Mouse (Mus musculus): ENCODE measurements at regions not wholly inside any gene's neighbourhood (a gene's known extent, or its start where the extent isn't known, plus 50 kb on each side); places are given as distances from the start of the nearest gene placed in this dataset.

- no peak for DNase-seq
These were observed 272.2 kb downstream of the Sec61b start for GRCm38 (mm10) chr4:47746498-47747190.

GRCm38 (mm10) chr4:47772230-47772920, 272.6 kb upstream of the Nr4a3 start:
- DNase-seq: no peak

GRCm38 (mm10) chr4:47774664-47775063, 270.3 kb upstream of the Nr4a3 start:
- no peak for DNase-seq

GRCm38 (mm10) chr4:47781039-47781438, 263.9 kb upstream of the Nr4a3 start:
- no peak for DNase-seq

GRCm38 (mm10) chr4:47796977-47797376, 248.0 kb upstream of the Nr4a3 start:
- no peak for DNase-seq

- no peak for DNase-seq
These were observed 245.8 kb upstream of the Nr4a3 start for GRCm38 (mm10) chr4:47799165-47799564.

- DNase-seq: no peak
These were observed 241.8 kb upstream of the Nr4a3 start for GRCm38 (mm10) chr4:47803111-47803510.

- DNase-seq: no peak
These were observed 237.1 kb upstream of the Nr4a3 start for GRCm38 (mm10) chr4:47807877-47808276.

GRCm38 (mm10) chr4:47814030-47814429, 230.9 kb upstream of the Nr4a3 start:
- DNase-seq: no peak

- DNase-seq: no peak
These were observed 226.4 kb upstream of the Nr4a3 start for GRCm38 (mm10) chr4:47818371-47819159.

GRCm38 (mm10) chr4:47820562-47820961, 224.4 kb upstream of the Nr4a3 start:
- DNase-seq: no peak

GRCm38 (mm10) chr4:47823299-47823698, 221.7 kb upstream of the Nr4a3 start:
- no peak for DNase-seq

GRCm38 (mm10) chr4:47824083-47824482, 220.9 kb upstream of the Nr4a3 start:
- DNase-seq: no peak

GRCm38 (mm10) chr4:47832905-47833304, 212.0 kb upstream of the Nr4a3 start:
- no peak for DNase-seq

GRCm38 (mm10) chr4:47838411-47838810, 206.5 kb upstream of the Nr4a3 start:
- DNase-seq: no peak

- no peak for DNase-seq
These were observed 202.8 kb upstream of the Nr4a3 start for GRCm38 (mm10) chr4:47842128-47842656.

- no peak for DNase-seq
These were observed 199.7 kb upstream of the Nr4a3 start for GRCm38 (mm10) chr4:47845239-47845638.

GRCm38 (mm10) chr4:47846389-47847318, 198.3 kb upstream of the Nr4a3 start:
- no peak for DNase-seq

- DNase-seq: no peak
These were observed 183.8 kb upstream of the Nr4a3 start for GRCm38 (mm10) chr4:47861151-47861550.

GRCm38 (mm10) chr4:47870010-47870637, 174.8 kb upstream of the Nr4a3 start:
- no peak for DNase-seq

- no peak for DNase-seq
These were observed 174.3 kb upstream of the Nr4a3 start for GRCm38 (mm10) chr4:47870638-47871019.

- DNase-seq: no peak
These were observed 163.4 kb upstream of the Nr4a3 start for GRCm38 (mm10) chr4:47881560-47881959.
